Mouse (Mus musculus) stomach, postnatal 0 days (tissue): ENCODE data around the gene Rras2.

ENCODE experiments used
- CTCF ChIP-seq: IDR thresholded peaks from 2 replicates; pipeline ENCODE4 v1.5.1; 2016; ENCODE audit warnings: antibody characterized with exemption, low read depth, mild to moderate bottlenecking, moderate library complexity
- EP300 ChIP-seq: optimal IDR thresholded peaks from 2 replicates; pipeline ENCODE3; 2016; ENCODE audit warnings: antibody characterized with exemption

- TF ChIP-seq CTCF = no peak
- no peak for TF ChIP-seq EP300
These were observed 16.4 kb upstream of the Rras2 start for GRCm38 (mm10) chr7:114133957-114134356.
